In the genomic region with DNA sequence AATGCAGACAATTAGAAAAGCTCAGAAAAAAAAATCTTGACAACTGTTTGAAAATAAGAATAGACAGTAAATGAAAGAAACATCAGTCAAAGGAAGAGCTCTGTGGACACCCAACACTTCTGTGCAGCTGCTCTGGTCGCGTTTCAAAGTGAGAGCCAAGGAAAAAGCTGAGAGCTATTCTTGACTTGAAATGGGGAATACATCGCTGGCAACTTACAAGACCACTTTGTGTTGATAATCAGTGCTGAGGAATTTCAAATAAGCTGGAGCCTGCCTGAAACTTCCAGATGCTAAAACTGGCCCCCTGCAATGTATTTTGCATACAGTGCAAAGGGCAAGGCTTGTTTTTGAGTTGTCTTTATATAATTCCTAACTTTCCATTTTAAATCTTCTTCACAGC, we compare ENCODE assay signal across 18 mouse cellular contexts.
"Had no signal": no experiment of that assay in that cellular context is flagged by ENCODE, and none has a peak within 500 bp of the region (broad histone marks: within the 10 kb centered on the region; RNA-seq: fewer than 3 reads in every experiment).

No protein-coding gene starts in this region.

- ATAC-seq: intestine, embryonic 15.5 days; midbrain, embryonic 15.5 days had no signal

- DNase-seq: kidney, adult 11 months; kidney, adult 8-10 months; kidney, postnatal 10 days; kidney, postnatal 36 days; layer of hippocampus, postnatal 36 days; liver, embryonic 13.5 days; retina, postnatal 1 day; right cerebral cortex, postnatal 25 days; spleen, adult 18-20 months; thymus, postnatal 25 days had no signal

- H3K9me3 ChIP-seq: intestine, embryonic 15.5 days; kidney, embryonic 15.5 days; liver, embryonic 13.5 days; midbrain, embryonic 12.5 days; midbrain, embryonic 15.5 days; neural tube, embryonic 13.5 days; stomach, embryonic 15.5 days had no signal

- H3K4me1 ChIP-seq: intestine, embryonic 15.5 days; kidney, embryonic 15.5 days; liver, embryonic 13.5 days; midbrain, embryonic 12.5 days; midbrain, embryonic 15.5 days; neural tube, embryonic 13.5 days; stomach, embryonic 15.5 days had no signal

- H3K27me3 ChIP-seq: intestine, embryonic 15.5 days; kidney, embryonic 15.5 days; liver, embryonic 13.5 days; midbrain, embryonic 12.5 days; midbrain, embryonic 15.5 days; neural tube, embryonic 13.5 days; stomach, embryonic 15.5 days had no signal

- H3K4me2 ChIP-seq: intestine, embryonic 15.5 days; kidney, embryonic 15.5 days; liver, embryonic 13.5 days; midbrain, embryonic 12.5 days; midbrain, embryonic 15.5 days; neural tube, embryonic 13.5 days; stomach, embryonic 15.5 days had no signal

- H3K36me3 ChIP-seq: intestine, embryonic 15.5 days; kidney, embryonic 15.5 days; liver, embryonic 13.5 days; midbrain, embryonic 12.5 days; midbrain, embryonic 15.5 days; neural tube, embryonic 13.5 days; stomach, embryonic 15.5 days had no signal

- H3K4me3 ChIP-seq: intestine, embryonic 15.5 days; kidney, embryonic 15.5 days; left cerebral cortex, adult 2 months; liver, embryonic 13.5 days; midbrain, embryonic 12.5 days; midbrain, embryonic 15.5 days; neural tube, embryonic 13.5 days; stomach, embryonic 15.5 days had no signal

- H3K9ac ChIP-seq: intestine, embryonic 15.5 days; kidney, embryonic 15.5 days; liver, embryonic 13.5 days; midbrain, embryonic 12.5 days; midbrain, embryonic 15.5 days; neural tube, embryonic 13.5 days; stomach, embryonic 15.5 days had no signal

- H3K27ac ChIP-seq: intestine, embryonic 15.5 days; kidney, embryonic 15.5 days; left cerebral cortex, adult 2 months; liver, embryonic 13.5 days; macrophage; midbrain, embryonic 12.5 days; midbrain, embryonic 15.5 days; neural tube, embryonic 13.5 days; stomach, embryonic 15.5 days had no signal
